Mouse (Mus musculus) C2C12 (cell line): ENCODE results near the gene Marveld3. TPM values are rescaled to one million over a fixed set of nuclear protein-coding genes. Genes with fewer than 3 reads are reported as not detected.
A peak's percentile ranks its signal among the peaks of the same experiment; 100 is the strongest.

ENCODE experiments used
- H3K27me3 ChIP-seq: one replicate; pipeline ENCODE4 v1.6.1; 2011; ENCODE audit not compliant: control insufficient read depth, insufficient read depth, insufficient read length
- H3K36me3 ChIP-seq: one replicate; pipeline ENCODE4 v1.6.1; 2011; ENCODE audit not compliant: control insufficient read depth, insufficient read depth
- H3K4me3 ChIP-seq: one replicate; pipeline ENCODE4 v1.5.1; 2011; ENCODE audit warnings: mild to moderate bottlenecking, control low read depth; ENCODE audit not compliant: poor library complexity, insufficient read depth, severe bottlenecking
- H3K79me2 ChIP-seq: one replicate; pipeline ENCODE4 v1.6.1; 2011; ENCODE audit not compliant: control insufficient read depth, insufficient read depth
- H3K79me3 ChIP-seq: one replicate; pipeline ENCODE4 v1.6.1; 2011; ENCODE audit warnings: low read depth, control low read depth
- H3ac ChIP-seq: one replicate; pipeline ENCODE3; 2011; ENCODE audit warnings: low read depth; ENCODE audit not compliant: control insufficient read depth, insufficient read length
- CEBPB ChIP-seq: IDR thresholded peaks from one replicate; pipeline ENCODE4 v1.6.1; 2011; ENCODE audit warnings: low read depth, mild to moderate bottlenecking, control low read depth, moderate library complexity
- CTCF ChIP-seq: IDR thresholded peaks from one replicate; pipeline ENCODE4 v1.5.1; 2011; ENCODE audit not compliant: control insufficient read depth, insufficient read depth, insufficient read length
- FOSL1 ChIP-seq: IDR thresholded peaks from one replicate; pipeline ENCODE4 v1.8.0; 2011; ENCODE audit warnings: mild to moderate bottlenecking, low read length; ENCODE audit not compliant: poor library complexity, insufficient read depth, severe bottlenecking
- MAX ChIP-seq: IDR thresholded peaks from one replicate; pipeline ENCODE4 v1.6.1; 2011; ENCODE audit warnings: mild to moderate bottlenecking, control low read depth
- MYOD1 ChIP-seq: IDR thresholded peaks from one replicate; pipeline ENCODE4 v1.6.1; 2011; ENCODE audit warnings: low read depth; ENCODE audit not compliant: control insufficient read depth, insufficient read length
- MYOG ChIP-seq: IDR thresholded peaks from one replicate; pipeline ENCODE4 v1.6.1; 2011; ENCODE audit not compliant: control insufficient read depth, insufficient read length; ENCODE audit errors: extremely low read depth
- USF1 ChIP-seq: IDR thresholded peaks from one replicate; pipeline ENCODE4 v1.6.1; 2011; ENCODE audit warnings: low read depth, mild to moderate bottlenecking, control low read depth, moderate library complexity
- polyA plus RNA-seq: library from polyadenylated mRNA; unstranded; fragments of >200 nt; fragmentation: generic; extraction: Trizol; gene quantifications from one replicate; pipeline ENCODE4 v1.2.1, GENCODE M21; 2012; ENCODE audit warnings: missing spikeins

Gene Marveld3
- polyA plus RNA-seq, 1 experiment: not detected

DNA sequence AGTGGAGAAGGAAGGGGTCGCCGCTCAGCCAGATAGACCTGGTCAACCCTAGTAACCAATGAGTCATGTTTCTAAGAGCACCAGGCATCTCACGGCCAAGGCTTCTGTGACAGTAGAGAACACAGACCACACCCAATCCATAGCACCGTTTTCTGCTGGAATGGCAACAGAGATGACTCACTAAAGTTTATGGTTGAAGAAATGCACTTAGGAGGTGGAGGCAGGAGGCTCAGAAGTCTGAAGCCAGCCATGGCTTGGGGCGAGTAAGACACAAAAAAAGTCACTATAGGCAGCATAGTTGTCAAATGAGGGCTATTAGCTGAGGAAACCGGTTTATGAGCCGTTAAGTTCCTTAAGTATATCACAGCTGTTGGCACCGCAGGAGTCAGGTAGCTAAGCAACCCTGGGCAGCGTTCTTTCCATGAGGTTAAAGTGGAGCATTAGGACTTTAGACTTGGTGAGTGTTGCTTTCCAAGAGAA, 16.8 kb downstream of the Marveld3 start:
- Histone ChIP-seq H3K36me3 (peaks cover 8% of the 10 kb centered on the region), H3K4me3 (no peak overlapping the region), H3K79me2 (no peaks in the 10 kb centered on the region), H3K27me3 (no peaks in the 10 kb centered on the region), H3K79me3 (no peaks in the 10 kb centered on the region), H3ac (no peak overlapping the region)
- no peak for TF ChIP-seq USF1
- peak; percentile 43 for TF ChIP-seq MAX
- TF ChIP-seq MYOG: no peak
- TF ChIP-seq CEBPB: no peak
- TF ChIP-seq FOSL1: peak; percentile 71
- TF ChIP-seq MYOD1: no peak
- no peak for TF ChIP-seq CTCF

DNA sequence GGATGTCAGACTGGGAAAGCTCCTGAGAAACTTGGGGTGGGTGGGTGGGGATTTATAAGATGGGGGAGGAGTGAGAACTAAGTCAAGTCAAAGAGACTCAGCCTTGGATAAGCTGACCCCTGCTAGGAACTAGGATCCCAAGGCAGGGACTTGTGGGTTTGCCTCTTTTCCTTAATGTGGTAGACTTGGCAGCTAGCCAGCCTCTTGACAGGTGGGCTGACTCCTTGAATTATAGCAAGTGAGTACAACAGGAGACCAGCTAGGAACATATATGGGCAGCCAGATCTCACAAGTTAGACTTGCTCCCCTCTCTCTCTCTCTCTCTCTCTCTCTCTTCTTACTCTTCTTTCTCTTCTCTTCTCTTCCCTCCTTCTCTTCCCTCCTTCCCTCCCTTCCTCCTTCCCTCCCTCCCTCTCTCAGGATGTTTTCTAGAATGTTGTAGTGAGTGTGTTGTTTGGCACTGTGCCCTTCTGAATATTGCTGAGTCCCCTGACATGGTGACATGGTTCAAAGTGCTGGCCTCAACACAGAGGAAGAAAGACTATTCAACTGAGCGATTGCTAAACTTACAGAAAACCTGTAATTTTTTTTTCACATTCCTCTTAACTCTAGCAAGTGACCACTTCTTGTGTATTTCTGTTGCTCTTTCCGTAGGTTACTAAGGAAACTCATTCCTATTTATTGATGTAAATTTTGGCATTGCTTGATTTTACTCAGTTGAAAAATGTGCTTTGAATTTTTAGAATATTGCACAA, 20.2 kb downstream of the Marveld3 start:
- no peaks in the 10 kb centered on the region for H3K79me2 ChIP-seq
- no peak overlapping the region for H3ac ChIP-seq
- peaks cover 30% of the 10 kb centered on the region for H3K36me3 ChIP-seq
- no peaks in the 10 kb centered on the region for H3K27me3 ChIP-seq
- TF ChIP-seq FOSL1 (no peak), CTCF (no peak), USF1 (no peak), MYOG (no peak), CEBPB (no peak), MYOD1 (no peak), MAX (no peak)
- no peaks in the 10 kb centered on the region for H3K79me3 ChIP-seq
- H3K4me3 ChIP-seq: no peak overlapping the region

DNA sequence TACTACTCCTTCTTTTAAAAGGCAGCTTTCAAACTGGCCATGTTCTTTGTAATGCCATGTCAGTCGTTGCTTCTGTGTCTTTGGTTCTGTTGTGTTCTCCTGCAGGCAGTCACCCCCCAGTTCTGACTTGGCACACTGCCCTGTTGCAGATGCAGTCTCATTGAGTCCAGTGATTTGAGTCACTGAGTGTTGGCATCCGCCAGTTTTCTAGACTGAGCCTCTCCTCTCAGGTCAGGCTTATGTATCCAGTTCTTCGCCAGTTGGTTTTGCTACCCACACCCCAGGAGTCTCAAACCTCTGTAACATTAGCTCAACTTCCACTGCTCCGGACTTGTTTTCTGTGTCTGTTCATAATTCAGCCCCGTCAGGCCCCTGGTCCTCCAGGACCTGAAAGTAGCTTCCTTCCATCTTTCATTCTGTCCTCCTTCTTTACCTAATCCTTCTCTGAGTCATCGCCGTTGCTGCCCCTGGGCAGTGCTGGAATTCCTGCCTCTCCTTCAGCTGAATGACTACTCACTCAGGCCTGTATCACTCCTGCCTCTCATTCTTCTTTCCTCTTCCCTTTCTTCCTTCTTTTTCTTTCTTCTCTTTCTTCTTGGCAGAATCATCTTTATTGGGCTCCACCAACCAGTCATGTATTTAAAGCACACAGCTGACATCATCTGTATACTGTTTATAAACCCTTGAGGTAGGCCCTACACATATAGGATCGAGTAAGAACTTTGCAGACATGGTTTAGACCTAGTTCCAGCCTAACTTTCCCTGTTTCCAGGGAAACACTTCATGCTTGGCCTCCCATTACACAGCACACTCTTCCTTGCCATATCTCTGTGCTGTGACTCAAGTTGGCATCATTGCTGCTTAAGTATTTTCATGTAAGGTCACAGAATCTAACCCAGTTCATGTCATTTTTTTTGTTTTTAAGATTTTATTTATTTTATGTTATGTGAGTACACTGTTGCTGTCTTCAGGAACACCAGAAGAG, 41.3 kb downstream of the Marveld3 start:
- H3K36me3 ChIP-seq: peaks cover 27% of the 10 kb centered on the region
- no peaks in the 10 kb centered on the region for H3K27me3 ChIP-seq
- no peak overlapping the region for H3K4me3 ChIP-seq

DNA sequence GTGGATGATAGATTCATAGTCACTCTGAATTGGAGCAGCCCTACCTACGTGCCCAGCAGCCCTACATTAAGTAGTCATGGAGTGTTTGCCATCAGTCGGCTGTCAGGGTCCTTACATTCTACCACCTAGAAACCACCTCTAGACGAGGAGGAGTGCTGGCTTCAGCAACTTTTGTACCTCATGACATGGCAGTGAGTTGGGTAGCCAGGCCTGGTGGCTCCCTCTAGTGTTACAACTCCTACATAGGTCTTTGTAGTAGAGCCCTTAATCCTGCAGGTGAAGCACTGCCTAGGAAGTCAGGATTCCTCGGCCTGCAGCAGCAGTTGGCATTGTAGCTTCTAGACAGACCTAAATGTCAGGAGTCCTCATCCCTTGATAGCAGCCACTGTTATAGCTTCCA, 44.7 kb downstream of the Marveld3 start:
- Histone ChIP-seq H3K27me3 (no peaks in the 10 kb centered on the region), H3ac (no peak overlapping the region), H3K36me3 (peaks cover 27% of the 10 kb centered on the region), H3K4me3 (no peak overlapping the region), H3K79me3 (no peaks in the 10 kb centered on the region), H3K79me2 (no peaks in the 10 kb centered on the region)
- TF ChIP-seq CTCF (peak; percentile 32), CEBPB (no peak)

More for the DNA sequence above, 41.3 kb downstream of the Marveld3 start:
- Histone ChIP-seq H3K79me2 (no peaks in the 10 kb centered on the region), H3ac (no peak overlapping the region), H3K79me3 (no peaks in the 10 kb centered on the region)
- no peak for TF ChIP-seq MYOG
- TF ChIP-seq MAX: no peak
- TF ChIP-seq CEBPB: no peak
- TF ChIP-seq FOSL1: no peak
- no peak for TF ChIP-seq USF1
- no peak for TF ChIP-seq CTCF
- TF ChIP-seq MYOD1: no peak

DNA sequence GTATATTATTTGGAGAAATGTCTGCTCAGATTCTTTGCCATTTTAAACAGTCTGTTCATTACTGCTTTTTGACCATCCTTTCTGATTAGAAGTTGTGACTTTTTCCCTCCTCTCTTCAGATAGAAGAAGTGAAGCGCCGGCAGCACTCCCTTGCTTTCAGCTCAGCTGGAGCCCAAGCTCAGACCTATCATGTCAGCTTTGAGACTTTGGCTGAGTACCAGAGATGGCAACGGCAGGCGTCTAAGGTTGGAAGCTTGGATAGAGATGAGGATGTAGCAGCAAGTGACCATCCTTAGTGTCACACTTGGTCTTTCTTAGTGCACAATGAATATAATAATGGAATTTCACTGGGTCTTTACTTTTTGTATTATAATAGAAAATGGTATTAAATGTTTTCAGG, 54.6 kb downstream of the Marveld3 start:
- Histone ChIP-seq H3ac (no peak overlapping the region), H3K4me3 (no peak overlapping the region), H3K79me3 (no peaks in the 10 kb centered on the region), H3K79me2 (no peaks in the 10 kb centered on the region), H3K36me3 (peaks cover 31% of the 10 kb centered on the region), H3K27me3 (no peaks in the 10 kb centered on the region)
- TF ChIP-seq CTCF (no peak), MAX (no peak), CEBPB (no peak), MYOG (no peak), MYOD1 (no peak), FOSL1 (no peak), USF1 (no peak)
